Mouse (Mus musculus) liver, embryonic 11.5 days (tissue): Measurements from ENCODE around the gene Tbccd1. TPM values are rescaled to one million over a fixed set of nuclear protein-coding genes. Genes with fewer than 3 reads are reported as not detected.

Experiments used
- ATAC-seq: fragments of 200-750 bp; cut with Nextera tagmentation; replicated peaks from 2 replicates; pipeline ENCODE4 v1.8.0; 2017; ENCODE audit warnings: moderate number of reproducible peaks, mild to moderate bottlenecking, moderate TSS enrichment, moderate library complexity; ENCODE audit not compliant: low FRiP score
- DNase-seq: peaks from one replicate; pipeline ENCODE4 v3.0.0-alpha.2; 2017; ENCODE audit warnings: low spot score
- H3K27ac ChIP-seq: fragments of 300-500 bp; sonication (generic); 2 replicates; pipeline ENCODE4 v1.5.1; 2014; ENCODE audit warnings: mild to moderate bottlenecking, low read depth, low read length, control low read depth
- H3K27me3 ChIP-seq: fragments of 300-500 bp; sonication (generic); replicated peaks from 2 replicates; pipeline ENCODE4 v1.6.1; 2014; ENCODE audit warnings: low read length, mixed read lengths; ENCODE audit not compliant: control insufficient read depth, insufficient read depth
- H3K36me3 ChIP-seq: fragments of 300-500 bp; sonication (generic); 2 replicates; pipeline ENCODE4 v1.6.1; 2014; ENCODE audit warnings: mild to moderate bottlenecking, low read length, moderate library complexity, mixed read lengths; ENCODE audit not compliant: control insufficient read depth, insufficient read depth
- H3K4me1 ChIP-seq: fragments of 300-500 bp; sonication (generic); replicated peaks from 2 replicates; pipeline ENCODE4 v1.6.1; 2014; ENCODE audit warnings: low read length, mixed read lengths; ENCODE audit not compliant: control insufficient read depth, insufficient read depth
- H3K4me2 ChIP-seq: fragments of 300-500 bp; sonication (generic); 2 replicates; pipeline ENCODE4 v1.6.1; 2014; ENCODE audit warnings: mild to moderate bottlenecking, control low read depth, moderate library complexity
- H3K4me3 ChIP-seq: fragments of 300-500 bp; sonication (generic); 2 replicates; pipeline ENCODE4 v1.5.1; 2014; ENCODE audit warnings: low read depth, low read length, control low read depth
- H3K9ac ChIP-seq: fragments of 300-500 bp; sonication (generic); 2 replicates; pipeline ENCODE4 v1.6.1; 2014; ENCODE audit warnings: low read depth, low read length, control low read depth
- H3K9me3 ChIP-seq: fragments of 300-500 bp; sonication (generic); 2 replicates; pipeline ENCODE4 v1.6.1; 2016; ENCODE audit warnings: low read length, inconsistent platforms, mixed read lengths; ENCODE audit not compliant: control insufficient read depth
- WGBS: fragments of 180-500 bp; shearing (Covaris S2); extraction: QIAGEN DNeasy Blood & Tissue Kit; methylation state at CpG from one replicate; pipeline ENCODE4 v1.1.7; 2014; 5-methylcytosine and 5-hydroxymethylcytosine counted together
- polyA plus RNA-seq: library from polyadenylated mRNA; unstranded; fragments of >200 nt; fragmentation: Nextera tagmentation; extraction: Ambion mirVana; gene quantifications from 2 replicates; pipeline ENCODE4 v1.2.1, GENCODE M21; 2014

The Tbccd1 gene
- polyA plus RNA-seq, 1 experiment from 2014 or later: 44.8 TPM

- DNase-seq (no peak), ATAC-seq (no peak)
- Histone ChIP-seq H3K9me3 (no peaks in the 10 kb centered on the region), H3K4me1 (peaks cover 9% of the 10 kb centered on the region; the same call in 1 of the 2 replicates), H3K27ac (no peak overlapping the region), H3K4me3 (no peak overlapping the region), H3K4me2 (no peak overlapping the region), H3K27me3 (no peaks in the 10 kb centered on the region), H3K36me3 (no peaks in the 10 kb centered on the region), H3K9ac (no peak overlapping the region)
- WGBS: 82% methylated on average over 4 of the region's 4 CpGs
Measured at GRCm38 (mm10) chr16:22845481-22845880, 12.0 kb downstream of the Tbccd1 start.

GRCm38 (mm10) chr16:22844834-22845233 is 12.6 kb downstream of the Tbccd1 start:
- peak overlapping the region; percentile 81 for H3K4me2 ChIP-seq
- 68% methylated on average over 5 of the region's 5 CpGs for WGBS
- DNase-seq: no peak
- no peaks in the 10 kb centered on the region for H3K36me3 ChIP-seq
- peak overlapping the region; percentile 53 for H3K4me3 ChIP-seq
- H3K4me1 ChIP-seq: peaks cover 9% of the 10 kb centered on the region; the same call in 1 of the 2 replicates
- H3K27me3 ChIP-seq: no peaks in the 10 kb centered on the region
- H3K9ac ChIP-seq: no peak overlapping the region; the same call in 1 of the 2 replicates
- no peaks in the 10 kb centered on the region for H3K9me3 ChIP-seq
- no peak overlapping the region for H3K27ac ChIP-seq
- ATAC-seq: no peak

- ATAC-seq: peak; percentile 88
- H3K4me3 ChIP-seq: peak overlapping the region; percentile 53
- peaks cover 9% of the 10 kb centered on the region; the same call in 1 of the 2 replicates for H3K4me1 ChIP-seq
- H3K27ac ChIP-seq: 0 out of 2 replicates have a peak overlapping the region, but pooled peaks have one; percentile 26
- no peaks in the 10 kb centered on the region for H3K9me3 ChIP-seq
- peak; percentile 75 for DNase-seq
- H3K4me2 ChIP-seq: peak overlapping the region; percentile 81
- peak overlapping the region; percentile 66 for H3K9ac ChIP-seq
- no peaks in the 10 kb centered on the region for H3K27me3 ChIP-seq
- WGBS: 11% methylated on average over 25 of the region's 26 CpGs
- H3K36me3 ChIP-seq: no peaks in the 10 kb centered on the region
Measured at GRCm38 (mm10) chr16:22844061-22844801, 13.2 kb downstream of the Tbccd1 start.

GRCm38 (mm10) chr16:22842871-22843270 is 14.6 kb downstream of the Tbccd1 start:
- DNase-seq (no peak), ATAC-seq (no peak)
- H3K4me1 ChIP-seq: peaks cover 9% of the 10 kb centered on the region; the same call in 1 of the 2 replicates
- H3K27ac ChIP-seq: no peak overlapping the region
- no peak overlapping the region for H3K9ac ChIP-seq
- 94% methylated on average over 5 of the region's 5 CpGs for WGBS
- no peaks in the 10 kb centered on the region for H3K9me3 ChIP-seq
- no peak overlapping the region for H3K4me2 ChIP-seq
- H3K36me3 ChIP-seq: 0 out of 2 replicates have a peak, but pooled peaks cover 5% of the 10 kb centered on the region
- no peaks in the 10 kb centered on the region for H3K27me3 ChIP-seq
- no peak overlapping the region for H3K4me3 ChIP-seq

GRCm38 (mm10) chr16:22839146-22839857 is 18.2 kb downstream of the Tbccd1 start:
- ATAC-seq (no peak), DNase-seq (no peak)
- no peak overlapping the region for H3K4me2 ChIP-seq
- WGBS: 84% methylated on average over 3 of the region's 3 CpGs
- H3K36me3 ChIP-seq: peaks cover 19% of the 10 kb centered on the region
- no peaks in the 10 kb centered on the region for H3K27me3 ChIP-seq
- no peak overlapping the region for H3K9ac ChIP-seq
- H3K9me3 ChIP-seq: no peaks in the 10 kb centered on the region
- H3K4me1 ChIP-seq: no peaks in the 10 kb centered on the region; the same call in 1 of the 2 replicates
- no peak overlapping the region for H3K27ac ChIP-seq
- H3K4me3 ChIP-seq: no peak overlapping the region

- no peaks in the 10 kb centered on the region for H3K4me1 ChIP-seq
- no peaks in the 10 kb centered on the region for H3K9me3 ChIP-seq
- no peak overlapping the region for H3K27ac ChIP-seq
- ATAC-seq (0 out of 2 replicates have a peak, but pooled peaks have one; percentile 34), DNase-seq (no peak)
- H3K9ac ChIP-seq: no peak overlapping the region
- 90% methylated on average over 3 of the region's 3 CpGs for WGBS
- H3K4me2 ChIP-seq: no peak overlapping the region
- no peaks in the 10 kb centered on the region for H3K27me3 ChIP-seq
- no peak overlapping the region for H3K4me3 ChIP-seq
- H3K36me3 ChIP-seq: peaks cover 24% of the 10 kb centered on the region
Measured at GRCm38 (mm10) chr16:22832932-22833525, 24.4 kb downstream of the Tbccd1 start.

GRCm38 (mm10) chr16:22820731-22821130 is 36.7 kb downstream of the Tbccd1 start:
- H3K9ac ChIP-seq: no peak overlapping the region
- 68% methylated on average over 8 of the region's 8 CpGs for WGBS
- no peak overlapping the region for H3K27ac ChIP-seq
- H3K36me3 ChIP-seq: peaks cover 4% of the 10 kb centered on the region; the same call in 1 of the 2 replicates
- no peaks in the 10 kb centered on the region for H3K4me1 ChIP-seq
- H3K27me3 ChIP-seq: no peaks in the 10 kb centered on the region
- H3K4me3 ChIP-seq: no peak overlapping the region
- H3K4me2 ChIP-seq: no peak overlapping the region
- DNase-seq (no peak), ATAC-seq (no peak)
- no peaks in the 10 kb centered on the region for H3K9me3 ChIP-seq

- 66% methylated on average over 2 of the region's 2 CpGs for WGBS
- DNase-seq: no peak
- H3K27ac ChIP-seq: no peak within 1 kb of the TSS
- ATAC-seq: no peak
- no peaks in the 10 kb centered on the region for H3K27me3 ChIP-seq
- no peaks in the 10 kb centered on the region for H3K4me1 ChIP-seq
- no peak within 1 kb of the TSS for H3K9ac ChIP-seq
- H3K9me3 ChIP-seq: no peaks in the 10 kb centered on the region
- no peaks in the 10 kb centered on the region for H3K36me3 ChIP-seq
- H3K4me2 ChIP-seq: no peak within 1 kb of the TSS
- no peak within 1 kb of the TSS for H3K4me3 ChIP-seq
Measured at GRCm38 (mm10) chr16:22811477-22811876, 46.0 kb downstream of the Tbccd1 start, which contains the start of gene Crygs. Gene Crygs (minus strand): TSS chr16:22811577.
